Mouse (Mus musculus): ENCODE results near the gene Trmt6. TPM values are rescaled to one million over a fixed set of nuclear protein-coding genes. Genes with fewer than 3 reads are reported as not detected.

Gene Trmt6
- 31.0 and 38.1 TPM in 2 replicates for polyA plus RNA-seq (2016; fragmentation: Nextera tagmentation; extraction: Ambion mirVana)

- peak within 1 kb of the TSS; percentile 76 for H3K9ac ChIP-seq
- WGBS = under 1% methylated on average over 59 of the region's 59 CpGs
- peak within 1 kb of the TSS; percentile 80; the same call in 1 of the 2 replicates for H3K27ac ChIP-seq
- H3K27me3 ChIP-seq = no peaks in the 10 kb centered on the region
- peak within 1 kb of the TSS; percentile 87 for H3K4me3 ChIP-seq
- peaks cover 22% of the 10 kb centered on the region for H3K36me3 ChIP-seq
- ATAC-seq (ENCODE audit: insufficient number of reproducible peaks, insufficient read depth, low FRiP score, low TSS enrichment) = peak; percentile 99
- no peaks in the 10 kb centered on the region for H3K9me3 ChIP-seq
- peaks cover 10% of the 10 kb centered on the region for H3K4me1 ChIP-seq
- H3K4me2 ChIP-seq (replicated peaks) = peak within 1 kb of the TSS; percentile 63
Observed at GRCm38 (mm10) chr2:132815608-132816314, at the start of gene Trmt6, which contains the start of gene Mcm8. Trmt6 (minus strand) TSS chr2:132816055. Mcm8 (plus strand) TSS chr2:132816141.

DNA sequence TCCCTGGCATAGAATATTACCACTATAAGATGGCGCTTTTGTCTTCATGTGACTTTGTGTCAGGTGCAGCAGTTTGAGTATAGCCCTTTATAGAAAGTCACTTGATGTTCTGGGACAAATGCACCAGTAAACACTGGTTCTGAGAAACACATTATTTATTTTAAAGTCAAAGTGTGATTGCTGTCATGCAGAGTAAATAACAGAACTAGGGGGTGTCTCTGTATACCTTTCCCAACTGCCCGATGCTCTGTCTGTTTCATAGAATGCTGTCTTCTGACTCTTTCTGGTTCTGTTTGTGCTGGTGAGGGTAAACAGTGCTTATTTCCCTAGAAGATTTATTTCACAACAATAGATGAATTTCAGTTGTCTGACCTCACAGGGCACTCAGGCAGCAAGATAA, 47.5 kb upstream of the Trmt6 start:
- ATAC-seq (ENCODE audit: insufficient number of reproducible peaks, insufficient read depth, low FRiP score, low TSS enrichment) = no peak
- Histone ChIP-seq H3K4me3 (no peak overlapping the region), H3K4me2 (replicated peaks) (no peak overlapping the region), H3K27me3 (no peaks in the 10 kb centered on the region), H3K4me1 (no peaks in the 10 kb centered on the region), H3K9me3 (no peaks in the 10 kb centered on the region), H3K27ac (no peak overlapping the region), H3K36me3 (peaks cover 12% of the 10 kb centered on the region), H3K9ac (no peak overlapping the region)
- 91% methylated on average over 2 of the region's 2 CpGs for WGBS

GRCm38 (mm10) chr2:132861456-132861855, 45.6 kb upstream of the Trmt6 start:
- Histone ChIP-seq H3K36me3 (peaks cover 8% of the 10 kb centered on the region), H3K27ac (no peak overlapping the region), H3K27me3 (no peaks in the 10 kb centered on the region), H3K4me1 (no peaks in the 10 kb centered on the region), H3K9ac (no peak overlapping the region), H3K4me3 (no peak overlapping the region), H3K4me2 (replicated peaks) (no peak overlapping the region), H3K9me3 (no peaks in the 10 kb centered on the region)
- 90% methylated on average over 2 of the region's 2 CpGs for WGBS
- no peak for ATAC-seq (ENCODE audit: insufficient number of reproducible peaks, insufficient read depth, low FRiP score, low TSS enrichment)

- no peak for ATAC-seq (ENCODE audit: insufficient number of reproducible peaks, insufficient read depth, low FRiP score, low TSS enrichment)
- Histone ChIP-seq H3K27ac (no peak overlapping the region), H3K9me3 (no peaks in the 10 kb centered on the region)
Observed at GRCm38 (mm10) chr2:132860435-132860834, 44.6 kb upstream of the Trmt6 start.

GRCm38 (mm10) chr2:132856333-132856732, 40.5 kb upstream of the Trmt6 start:
- ATAC-seq (ENCODE audit: insufficient number of reproducible peaks, insufficient read depth, low FRiP score, low TSS enrichment) = no peak
- H3K27ac ChIP-seq = no peak overlapping the region
- no peak overlapping the region for H3K9ac ChIP-seq
- 0 out of 2 replicates have a peak, but pooled peaks cover 17% of the 10 kb centered on the region for H3K36me3 ChIP-seq
- H3K4me2 ChIP-seq (replicated peaks) = no peak overlapping the region
- H3K4me1 ChIP-seq = no peaks in the 10 kb centered on the region
- no peaks in the 10 kb centered on the region for H3K27me3 ChIP-seq
- H3K4me3 ChIP-seq = no peak overlapping the region
- 86% methylated on average over 5 of the region's 5 CpGs for WGBS
- H3K9me3 ChIP-seq = no peaks in the 10 kb centered on the region

More at GRCm38 (mm10) chr2:132860435-132860834, 44.6 kb upstream of the Trmt6 start:
- Histone ChIP-seq H3K4me2 (replicated peaks) (no peak overlapping the region), H3K4me3 (no peak overlapping the region), H3K27me3 (no peaks in the 10 kb centered on the region), H3K36me3 (peaks cover 8% of the 10 kb centered on the region), H3K9ac (no peak overlapping the region), H3K4me1 (no peaks in the 10 kb centered on the region)

DNA sequence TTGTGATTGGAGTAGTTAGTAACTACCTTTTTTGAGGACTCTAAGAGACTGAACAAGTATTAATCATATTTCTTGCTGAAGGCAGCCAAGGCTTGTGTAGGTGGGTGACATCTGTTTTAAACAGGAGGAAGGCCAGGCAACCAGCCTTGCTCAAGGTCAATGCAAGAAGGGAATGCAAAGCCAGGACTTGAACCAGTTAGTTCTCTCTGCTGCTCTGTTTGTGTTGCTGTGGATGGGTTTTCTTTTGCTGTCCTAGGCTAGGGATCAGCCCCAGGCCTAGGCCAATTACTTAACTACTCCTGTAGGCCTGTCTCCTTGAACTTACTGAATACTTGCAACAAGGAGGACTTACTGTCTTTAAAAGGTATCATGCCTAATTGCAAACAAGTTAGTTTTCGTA, 37.2 kb upstream of the Trmt6 start:
- H3K9ac ChIP-seq = no peak overlapping the region
- H3K4me2 ChIP-seq (replicated peaks) = no peak overlapping the region
- H3K4me3 ChIP-seq = no peak overlapping the region
- peaks cover 6% of the 10 kb centered on the region for H3K4me1 ChIP-seq
- peaks cover 28% of the 10 kb centered on the region for H3K36me3 ChIP-seq
- ATAC-seq (ENCODE audit: insufficient number of reproducible peaks, insufficient read depth, low FRiP score, low TSS enrichment) = no peak
- H3K27me3 ChIP-seq = no peaks in the 10 kb centered on the region
- no peak overlapping the region for H3K27ac ChIP-seq
- H3K9me3 ChIP-seq = no peaks in the 10 kb centered on the region
- WGBS = 91% methylated on average over 1 of the region's 1 CpGs

GRCm38 (mm10) chr2:132849141-132849540, 33.3 kb upstream of the Trmt6 start:
- Histone ChIP-seq H3K9ac (no peak overlapping the region), H3K9me3 (no peaks in the 10 kb centered on the region), H3K4me2 (replicated peaks) (no peak overlapping the region), H3K4me1 (peaks cover 15% of the 10 kb centered on the region), H3K27me3 (no peaks in the 10 kb centered on the region), H3K4me3 (no peak overlapping the region), H3K36me3 (peaks cover 25% of the 10 kb centered on the region), H3K27ac (no peak overlapping the region)
- 92% methylated on average over 6 of the region's 6 CpGs for WGBS
- ATAC-seq (ENCODE audit: insufficient number of reproducible peaks, insufficient read depth, low FRiP score, low TSS enrichment) = no peak

- Histone ChIP-seq H3K4me2 (replicated peaks) (peak overlapping the region; percentile 72; the same call in 1 of the 2 replicates), H3K27me3 (no peaks in the 10 kb centered on the region), H3K4me3 (no peak overlapping the region), H3K36me3 (peaks cover 23% of the 10 kb centered on the region), H3K9ac (no peak overlapping the region), H3K27ac (no peak overlapping the region), H3K9me3 (no peaks in the 10 kb centered on the region), H3K4me1 (peaks cover 15% of the 10 kb centered on the region)
- no peak for ATAC-seq (ENCODE audit: insufficient number of reproducible peaks, insufficient read depth, low FRiP score, low TSS enrichment)
- WGBS = 88% methylated on average over 4 of the region's 4 CpGs
Observed at GRCm38 (mm10) chr2:132848361-132848760, 32.5 kb upstream of the Trmt6 start.

DNA sequence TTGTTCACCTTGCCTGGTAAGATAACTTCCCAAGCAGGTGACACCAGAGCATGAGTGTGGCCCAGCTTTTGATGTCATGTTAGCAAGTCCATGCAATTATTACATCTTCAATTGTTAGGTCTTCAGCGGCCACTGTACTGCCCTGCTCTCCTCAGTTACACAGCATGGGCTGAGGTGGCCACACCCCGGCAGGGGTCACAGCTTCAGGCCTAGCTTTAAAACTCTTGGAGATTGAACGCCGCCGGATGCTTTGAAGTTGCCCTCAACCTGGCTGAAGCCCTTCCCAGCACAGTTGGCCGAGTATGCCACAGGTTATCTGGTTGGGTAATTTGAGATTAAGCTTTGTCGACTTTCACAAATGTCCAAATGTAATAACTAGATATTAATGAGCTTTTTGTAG, 31.7 kb upstream of the Trmt6 start:
- Histone ChIP-seq H3K9me3 (no peaks in the 10 kb centered on the region), H3K27ac (no peak overlapping the region), H3K4me2 (replicated peaks) (peak overlapping the region; percentile 72), H3K9ac (peak overlapping the region; percentile 95; the same call in 1 of the 2 replicates), H3K36me3 (peaks cover 22% of the 10 kb centered on the region), H3K27me3 (no peaks in the 10 kb centered on the region), H3K4me1 (peaks cover 15% of the 10 kb centered on the region), H3K4me3 (peak overlapping the region; percentile 92)
- no peak for ATAC-seq (ENCODE audit: insufficient number of reproducible peaks, insufficient read depth, low FRiP score, low TSS enrichment)
- 38% methylated on average over 7 of the region's 7 CpGs for WGBS

DNA sequence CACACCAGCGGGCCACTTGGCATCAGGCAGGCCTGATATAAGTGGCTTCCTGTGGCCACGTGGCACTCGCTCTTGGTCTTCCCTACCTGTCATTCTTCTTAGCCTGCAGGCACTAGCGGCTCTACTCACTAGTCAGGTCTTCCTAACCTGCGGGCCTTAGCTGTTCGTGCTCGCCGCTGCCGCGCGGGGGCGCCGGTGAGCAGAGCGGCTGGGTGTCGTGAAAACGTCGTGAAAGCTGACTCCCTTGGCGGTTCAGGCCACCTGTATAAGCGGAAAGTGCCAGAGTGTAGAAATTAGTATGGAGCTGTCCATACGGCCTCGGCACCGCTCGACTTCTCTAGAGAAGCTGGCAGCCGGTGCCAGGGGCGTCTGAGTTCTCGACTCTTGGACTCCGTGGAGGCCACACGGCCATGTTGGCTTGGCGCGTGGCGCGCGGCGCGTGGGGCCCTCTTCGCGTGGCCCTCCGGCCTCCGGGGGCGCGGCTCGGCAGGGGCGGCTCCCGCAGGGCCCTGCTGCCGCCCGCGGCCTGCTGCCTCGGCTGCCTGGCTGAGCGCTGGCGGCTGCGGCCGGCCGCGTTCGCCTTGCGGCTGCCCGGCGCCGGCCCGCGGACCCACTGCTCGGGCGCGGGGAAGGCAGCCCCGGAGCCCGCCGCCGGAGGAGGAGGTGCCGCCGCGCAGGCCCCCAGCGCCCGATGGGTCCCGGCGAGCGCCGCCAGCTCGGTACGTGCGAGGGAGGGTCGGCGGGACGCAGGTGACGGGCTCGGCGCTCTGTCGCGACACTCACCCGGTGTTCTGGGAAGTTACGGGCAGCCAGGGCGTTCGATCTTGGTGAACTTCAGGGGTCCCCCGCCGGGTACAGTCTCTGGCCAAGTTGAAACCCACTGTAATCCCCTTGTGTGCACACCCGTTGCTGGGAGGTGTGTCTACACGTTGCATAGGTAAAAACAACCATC, 30.8 kb upstream of the Trmt6 start, which contains the start of gene Crls1:
Crls1 (plus strand) TSS at position 260 of the 952 bp plus-strand sequence.
- Histone ChIP-seq H3K27ac (peak within 1 kb of the TSS; percentile 80), H3K9ac (peak within 1 kb of the TSS; percentile 95), H3K9me3 (no peaks in the 10 kb centered on the region), H3K36me3 (peaks cover 16% of the 10 kb centered on the region), H3K27me3 (no peaks in the 10 kb centered on the region), H3K4me1 (peaks cover 15% of the 10 kb centered on the region), H3K4me3 (peak within 1 kb of the TSS; percentile 92), H3K4me2 (replicated peaks) (peak within 1 kb of the TSS; percentile 72)
- peak; percentile 89 for ATAC-seq (ENCODE audit: insufficient number of reproducible peaks, insufficient read depth, low FRiP score, low TSS enrichment)
- under 1% methylated on average over 93 of the region's 96 CpGs for WGBS

GRCm38 (mm10) chr2:132841071-132841470, 25.2 kb upstream of the Trmt6 start:
- no peaks in the 10 kb centered on the region for H3K27me3 ChIP-seq
- WGBS = 93% methylated on average over 4 of the region's 4 CpGs
- H3K27ac ChIP-seq = no peak overlapping the region
- H3K9ac ChIP-seq = no peak overlapping the region
- H3K4me3 ChIP-seq = no peak overlapping the region
- H3K4me1 ChIP-seq = no peaks in the 10 kb centered on the region
- no peak overlapping the region for H3K4me2 ChIP-seq (replicated peaks)
- peaks cover 21% of the 10 kb centered on the region for H3K36me3 ChIP-seq
- ATAC-seq (ENCODE audit: insufficient number of reproducible peaks, insufficient read depth, low FRiP score, low TSS enrichment) = no peak
- H3K9me3 ChIP-seq = no peaks in the 10 kb centered on the region

Data from embryonic facial prominence, embryonic 12.5 days (tissue).